Mouse (Mus musculus): ENCODE measurements around the gene Cyct.

GRCm38 (mm10) chr2:76332161-76332805, 28.0 kb downstream of the Cyct start:
- no peak for TF ChIP-seq CTCF (IDR thresholded peaks at IDR 0.05; ENCODE audit: low read depth, low read length)
- TF ChIP-seq POLR2A (IDR thresholded peaks at IDR 0.05; ENCODE audit: extremely low read depth, insufficient read depth, low read length) = no peak

Data from liver, adult 2 months (tissue).